In the genomic region with DNA sequence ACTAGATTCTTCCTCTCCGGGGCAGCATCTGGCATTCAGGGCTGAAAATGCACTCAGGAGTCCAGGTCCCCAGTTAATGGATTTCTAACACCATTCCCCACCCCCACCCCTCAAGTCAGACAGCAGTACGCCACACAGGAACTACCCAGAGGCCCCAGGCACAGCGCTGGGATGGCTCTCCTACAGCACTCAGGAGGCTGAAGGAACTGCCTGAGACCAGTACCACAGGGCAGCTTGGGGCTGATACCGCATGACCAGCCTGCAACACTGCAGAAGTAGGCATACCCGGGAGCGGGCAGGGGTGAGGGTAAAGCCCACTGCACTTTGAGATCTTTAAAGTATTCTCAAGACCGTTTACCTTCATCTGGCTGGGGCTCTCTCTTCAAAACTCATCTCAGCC, we compare ENCODE assay signal across 13 mouse cellular contexts. TPM values are rescaled to one million over a fixed set of nuclear protein-coding genes. Genes with fewer than 3 reads are reported as not detected.
DNase-seq lines count a peak whose midpoint lies in the region; ATAC-seq lines count a peak whose summit lies in the region.
"Had no signal": no experiment of that assay in that cellular context is flagged by ENCODE, and none has a peak within 500 bp of the region (broad histone marks: within the 10 kb centered on the region; RNA-seq: fewer than 3 reads in every experiment).

No protein-coding gene starts in this region.

- H3K4me3 ChIP-seq in kidney, embryonic 14.5 days (ENCODE audit: low read length) = no peak overlapping the region
- H3K4me3 ChIP-seq in embryonic facial prominence, embryonic 10.5 days = 0 out of 2 replicates have a peak overlapping the region, but pooled peaks have one; percentile 1
- peak overlapping the region; percentile 67 for H3K4me3 ChIP-seq in macrophage (ENCODE audit: inconsistent target)
- H3K4me3 ChIP-seq: midbrain, embryonic 12.5 days; neural tube, embryonic 12.5 days had no signal

- no peaks in the 10 kb centered on the region for H3K36me3 ChIP-seq in kidney, embryonic 14.5 days (ENCODE audit: control insufficient read depth, insufficient read depth, low read length)
- H3K36me3 ChIP-seq in embryonic facial prominence, embryonic 10.5 days (replicated peaks) = 0 out of 2 replicates have a peak, but pooled peaks cover 3% of the 10 kb centered on the region
- H3K36me3 ChIP-seq in macrophage (ENCODE audit: inconsistent target) = no peaks in the 10 kb centered on the region; the same call in 1 of the 2 replicates
- H3K36me3 ChIP-seq: midbrain, embryonic 12.5 days; neural tube, embryonic 12.5 days had no signal

- H3K4me1 ChIP-seq in kidney, embryonic 14.5 days (ENCODE audit: control insufficient read depth, insufficient read depth, low read length) = peaks cover 20% of the 10 kb centered on the region; the same call in 1 of the 2 replicates
- H3K4me1 ChIP-seq in embryonic facial prominence, embryonic 10.5 days = peaks cover 51% of the 10 kb centered on the region
- H3K4me1 ChIP-seq: midbrain, embryonic 12.5 days had no signal

- no peak overlapping the region for H3K9ac ChIP-seq in kidney, embryonic 14.5 days (ENCODE audit: low read depth, low read length)
- H3K9ac ChIP-seq: neural tube, embryonic 12.5 days had no signal

- H3K27me3 ChIP-seq in kidney, embryonic 14.5 days (ENCODE audit: control insufficient read depth, insufficient read depth, low read length) = no peaks in the 10 kb centered on the region
- H3K27me3 ChIP-seq in embryonic facial prominence, embryonic 10.5 days (replicated peaks; ENCODE audit: low read depth, poor library complexity, severe bottlenecking) = no peaks in the 10 kb centered on the region
- H3K27me3 ChIP-seq: midbrain, embryonic 12.5 days; neural tube, embryonic 12.5 days had no signal

- H3K9me3 ChIP-seq in kidney, embryonic 14.5 days (ENCODE audit: control insufficient read depth, low read length) = no peaks in the 10 kb centered on the region
- H3K9me3 ChIP-seq in embryonic facial prominence, embryonic 10.5 days = no peaks in the 10 kb centered on the region
- H3K9me3 ChIP-seq: midbrain, embryonic 12.5 days; neural tube, embryonic 12.5 days had no signal

- no peak overlapping the region for H3K4me2 ChIP-seq in kidney, embryonic 14.5 days (replicated peaks; ENCODE audit: low read depth, low read length)
- H3K4me2 ChIP-seq: midbrain, embryonic 12.5 days; neural tube, embryonic 12.5 days had no signal

- H3K79me2 ChIP-seq in macrophage (ENCODE audit: inconsistent target) = peaks cover 63% of the 10 kb centered on the region

- ATAC-seq in kidney, embryonic 14.5 days (ENCODE audit: low FRiP score, low TSS enrichment) = no peak
- ATAC-seq: intestine, embryonic 16.5 days had no signal

- peak overlapping the region; percentile 4; the same call in 1 of the 2 replicates for H3K27ac ChIP-seq in kidney, embryonic 14.5 days (ENCODE audit: low read depth, low read length)
- peak overlapping the region; percentile 61 for H3K27ac ChIP-seq in embryonic facial prominence, embryonic 10.5 days (replicated peaks)
- peak overlapping the region; percentile 97 for H3K27ac ChIP-seq in macrophage
- H3K27ac ChIP-seq: midbrain, embryonic 12.5 days; neural tube, embryonic 12.5 days had no signal

- DNase-seq in kidney, adult 9 months = no peak
- DNase-seq in embryonic facial prominence, embryonic 10.5 days (ENCODE audit: low spot score) = no peak
- DNase-seq in kidney, postnatal 10 days = peak; percentile 53
- no peak for DNase-seq in ovary, postnatal 14 days (ENCODE audit: low spot score)
- DNase-seq in adrenal gland, postnatal 25 days = no peak
- no peak for DNase-seq in thymus, postnatal 10 days (ENCODE audit: low spot score in 2 of 2)
- DNase-seq: thymus, adult 18-20 months had no signal

- 51% methylated on average over 7 of the region's 7 CpGs for WGBS in kidney, embryonic 14.5 days
- 74% methylated on average over 7 of the region's 7 CpGs for WGBS in embryonic facial prominence, embryonic 10.5 days
- 9% methylated on average over 7 of the region's 7 CpGs for WGBS in macrophage (ENCODE audit: missing documents)

RNA-seq across cellular contexts. Expression of a gene that starts 0.4 kb away (rescaled TPM):
- 0.47 and 0.77 TPM in 2 replicates for polyA plus RNA-seq in kidney, embryonic 14.5 days (2014; fragmentation: Nextera tagmentation; extraction: Ambion mirVana)
- polyA plus RNA-seq in embryonic facial prominence, embryonic 10.5 days (2016; fragmentation: Nextera tagmentation; extraction: Ambion mirVana) = 0.16 and 0.26 TPM in 2 replicates
- total RNA-seq in macrophage (2018; cell fraction: chromatin; rRNA removed) = 10 to 100 TPM in 4 of 26 experiments, 1 to 10 TPM in 16, under 1 TPM in 4, not detected in 2; 0.41 to 20.1 (median 4.7) TPM
- total RNA-seq in macrophage (2018; cell fraction: cytosol; rRNA removed) = 10 to 100 TPM in 5 of 26 experiments, 1 to 10 TPM in 21; 1.4 to 11.9 (median 5.5) TPM
- 10 to 100 TPM in 6 of 26 experiments, 1 to 10 TPM in 19, not detected in 1; 2.1 to 17.8 (median 7.3) TPM for total RNA-seq in macrophage (2018; cell fraction: nucleus; rRNA removed)
- 3.5 to 9.1 TPM (median 7.6 TPM) in 3 replicates for polyA plus RNA-seq in macrophage (2018)
- total RNA-seq in adrenal gland, postnatal 25 days (2021) = 0.49 and 0.57 TPM in 2 replicates

RNA-seq across cellular contexts. Expression of a gene that starts 17.5 kb away (rescaled TPM):
- polyA plus RNA-seq in kidney, embryonic 14.5 days (2014; fragmentation: Nextera tagmentation; extraction: Ambion mirVana) = 2.6 and 3.4 TPM in 2 replicates
- 0.33 and 0.46 TPM in 2 replicates for polyA plus RNA-seq in embryonic facial prominence, embryonic 10.5 days (2016; fragmentation: Nextera tagmentation; extraction: Ambion mirVana)
- total RNA-seq in macrophage (2018; cell fraction: chromatin; rRNA removed) = 1 to 10 TPM in 1 of 26 experiments, under 1 TPM in 1, not detected in 24; 0.33 to 1.3 TPM
- total RNA-seq in macrophage (2018; cell fraction: cytosol; rRNA removed) = not detected
- total RNA-seq in macrophage (2018; cell fraction: nucleus; rRNA removed) = not detected
- polyA plus RNA-seq in macrophage (2018) = not detected in 3 replicates
- 3.5 and 4.8 TPM in 2 replicates for total RNA-seq in adrenal gland, postnatal 25 days (2021)

RNA-seq across cellular contexts. Expression of a gene that starts 28.0 kb away (rescaled TPM):
- polyA plus RNA-seq in kidney, embryonic 14.5 days (2014; fragmentation: Nextera tagmentation; extraction: Ambion mirVana) = 2.7 and 3.1 TPM in 2 replicates
- polyA plus RNA-seq in embryonic facial prominence, embryonic 10.5 days (2016; fragmentation: Nextera tagmentation; extraction: Ambion mirVana) = 1.7 and 2.5 TPM in 2 replicates
- 10 to 100 TPM in 10 of 26 experiments, 1 to 10 TPM in 13, under 1 TPM in 3; 0.91 to 39.6 (median 5.6) TPM for total RNA-seq in macrophage (2018; cell fraction: chromatin; rRNA removed)
- 10 to 100 TPM in 20 of 26 experiments, 1 to 10 TPM in 6; 3.7 to 41.6 (median 20.4) TPM for total RNA-seq in macrophage (2018; cell fraction: cytosol; rRNA removed)
- 10 to 100 TPM in 19 of 26 experiments, 1 to 10 TPM in 7; 4.5 to 63.6 (median 13.4) TPM for total RNA-seq in macrophage (2018; cell fraction: nucleus; rRNA removed)
- 14.0 to 34.3 TPM (median 20.6 TPM) in 3 replicates for polyA plus RNA-seq in macrophage (2018)
- total RNA-seq in adrenal gland, postnatal 25 days (2021) = 13.1 and 16.0 TPM in 2 replicates

RNA-seq across cellular contexts. Expression of a gene that starts 53.1 kb away (rescaled TPM):
- not detected in 2 replicates for polyA plus RNA-seq in kidney, embryonic 14.5 days (2014; fragmentation: Nextera tagmentation; extraction: Ambion mirVana)
- polyA plus RNA-seq in embryonic facial prominence, embryonic 10.5 days (2016; fragmentation: Nextera tagmentation; extraction: Ambion mirVana) = not detected in 2 replicates
- not detected for total RNA-seq in macrophage (2018; cell fraction: chromatin; rRNA removed)
- not detected for total RNA-seq in macrophage (2018; cell fraction: cytosol; rRNA removed)
- not detected for total RNA-seq in macrophage (2018; cell fraction: nucleus; rRNA removed)
- not detected in 3 replicates for polyA plus RNA-seq in macrophage (2018)
- total RNA-seq in adrenal gland, postnatal 25 days (2021) = not detected in 2 replicates
- total RNA-seq: left cerebral cortex, adult 18-20 months had no signal
- polyA plus RNA-seq: neural tube, embryonic 12.5 days had no signal

RNA-seq across cellular contexts. Expression of a gene that starts 54.3 kb away (rescaled TPM):
- polyA plus RNA-seq in kidney, embryonic 14.5 days (2014; fragmentation: Nextera tagmentation; extraction: Ambion mirVana) = 105 and 119 TPM in 2 replicates
- polyA plus RNA-seq in embryonic facial prominence, embryonic 10.5 days (2016; fragmentation: Nextera tagmentation; extraction: Ambion mirVana) = 116 and 122 TPM in 2 replicates
- total RNA-seq in macrophage (2018; cell fraction: chromatin; rRNA removed) = 10 to 100 TPM in 20 of 26 experiments, 1 to 10 TPM in 6; 5.3 to 32.5 (median 15.9) TPM
- 10 to 100 TPM; 11.3 to 25.9 (median 21.4) TPM for total RNA-seq in macrophage (2018; cell fraction: cytosol; rRNA removed)
- total RNA-seq in macrophage (2018; cell fraction: nucleus; rRNA removed) = 10 to 100 TPM in 16 of 26 experiments, 1 to 10 TPM in 10; 4.4 to 19.3 (median 11.4) TPM
- polyA plus RNA-seq in macrophage (2018) = 15.7 to 21.8 TPM (median 18.8 TPM) in 3 replicates
- 61.7 and 66.5 TPM in 2 replicates for total RNA-seq in adrenal gland, postnatal 25 days (2021)

Comparison
In these comparisons a context has a peak if more than half of its experiments do, and no peak if none do; other contexts are left out.
1. H3K27ac ChIP-seq: peak in every context shown above with its lines; median percentile 97 in macrophage; 61 in embryonic facial prominence, embryonic 10.5 days; 4 in kidney, embryonic 14.5 days.